Mouse (Mus musculus) lung, postnatal 4 days (tissue): Measurements from ENCODE around the gene Lrig3.

Experiments used
- DNase-seq, 2 experiments: peaks; one replicate each; pipeline ENCODE4 v3.0.0; 2021

The Lrig3 gene

GRCm38 (mm10) chr10:125966481-125967251 lies 698 bp downstream of the Lrig3 start:
- DNase-seq: peak; percentile 33 to 40

GRCm38 (mm10) chr10:125967436-125968160 lies 1.6 kb downstream of the Lrig3 start:
- DNase-seq: no peak

- no peak for DNase-seq
Observed at GRCm38 (mm10) chr10:125968191-125969132, 2.5 kb downstream of the Lrig3 start.

- no peak for DNase-seq
Observed at GRCm38 (mm10) chr10:125969133-125969490, 3.1 kb downstream of the Lrig3 start.

GRCm38 (mm10) chr10:125970031-125970430 lies 4.1 kb downstream of the Lrig3 start:
- DNase-seq: no peak

GRCm38 (mm10) chr10:125970500-125970899 lies 4.5 kb downstream of the Lrig3 start:
- no peak for DNase-seq

GRCm38 (mm10) chr10:125973726-125974125 lies 7.8 kb downstream of the Lrig3 start:
- no peak for DNase-seq

GRCm38 (mm10) chr10:125981938-125982337 lies 16.0 kb downstream of the Lrig3 start:
- DNase-seq: no peak

- no peak for DNase-seq
Observed at GRCm38 (mm10) chr10:125984473-125985035, 18.6 kb downstream of the Lrig3 start.

- no peak for DNase-seq
Observed at GRCm38 (mm10) chr10:125985795-125986194, 19.8 kb downstream of the Lrig3 start.

- no peak for DNase-seq
Observed at GRCm38 (mm10) chr10:125986443-125986842, 20.5 kb downstream of the Lrig3 start.

- DNase-seq: no peak
Observed at GRCm38 (mm10) chr10:125987307-125987706, 21.3 kb downstream of the Lrig3 start.

GRCm38 (mm10) chr10:125988037-125988436 lies 22.1 kb downstream of the Lrig3 start:
- DNase-seq: no peak

- DNase-seq: no peak
Observed at GRCm38 (mm10) chr10:125989890-125990289, 23.9 kb downstream of the Lrig3 start.

GRCm38 (mm10) chr10:125990394-125990793 lies 24.4 kb downstream of the Lrig3 start:
- DNase-seq: no peak

GRCm38 (mm10) chr10:125991819-125992218 lies 25.9 kb downstream of the Lrig3 start:
- DNase-seq: no peak

GRCm38 (mm10) chr10:125994855-125995254 lies 28.9 kb downstream of the Lrig3 start:
- peak; percentile 61 to 67 for DNase-seq

- DNase-seq: no peak
Observed at GRCm38 (mm10) chr10:125995701-125996100, 29.7 kb downstream of the Lrig3 start.

- DNase-seq: no peak
Observed at GRCm38 (mm10) chr10:125996989-125997388, 31.0 kb downstream of the Lrig3 start.

GRCm38 (mm10) chr10:125999561-125999960 lies 33.6 kb downstream of the Lrig3 start:
- DNase-seq: no peak

GRCm38 (mm10) chr10:126000861-126001390 lies 35.0 kb downstream of the Lrig3 start:
- DNase-seq: no peak

- no peak for DNase-seq
Observed at GRCm38 (mm10) chr10:126002081-126002755, 36.2 kb downstream of the Lrig3 start.
